Mouse (Mus musculus) left cerebral cortex, postnatal 14 days (tissue): ENCODE measurements around the gene Shb. TPM values are rescaled to one million over a fixed set of nuclear protein-coding genes. Genes with fewer than 3 reads are reported as not detected.

ENCODE experiments used
- DNase-seq, 2 experiments: peaks; one replicate each; pipeline ENCODE4 v3.0.0; 2021 to 2022; ENCODE audit warnings: low spot score in 2 of 2, mixed read lengths in 1 of 2
- intact Hi-C: fragments of 180-260 bp; cut with DNase I; formaldehyde crosslinking; loops from one replicate; pipeline ENCODE4 v1.15.1; 2025
- total RNA-seq, 2 experiments: library from RNA; stranded (reverse); gene quantifications; 2 replicates each; pipeline ENCODE4 v1.2.3; 2021

Shb gene
- total RNA-seq, 2 experiments from 2014 or later, result 12.1 to 15.0 TPM

- intact Hi-C loops, result no loop called here
These were observed 41.1 kb downstream of the Shb start for GRCm38 (mm10) chr4:45491119-45491679.

GRCm38 (mm10) chr4:45490036-45490752, 42.1 kb downstream of the Shb start:
- intact Hi-C loops, result no loop called here

More at GRCm38 (mm10) chr4:45491119-45491679, 41.1 kb downstream of the Shb start:
- DNase-seq, result no peak

GRCm38 (mm10) chr4:45489141-45490035, 42.9 kb downstream of the Shb start:
- intact Hi-C loops, result no loop called here
- peak; percentile 62 to 68 for DNase-seq

More at GRCm38 (mm10) chr4:45490036-45490752, 42.1 kb downstream of the Shb start:
- no peak for DNase-seq

GRCm38 (mm10) chr4:45487681-45488081, 44.6 kb downstream of the Shb start:
- no peak for DNase-seq
- intact Hi-C loops, result no loop called here

GRCm38 (mm10) chr4:45485024-45485423, 47.2 kb downstream of the Shb start:
- no peak for DNase-seq
- intact Hi-C loops, result no loop called here

GRCm38 (mm10) chr4:45483271-45484245, 48.7 kb downstream of the Shb start:
- intact Hi-C loops, result no loop called here
- DNase-seq, result no peak

- intact Hi-C loops, result no loop called here
- no peak for DNase-seq
These were observed 50.0 kb downstream of the Shb start for GRCm38 (mm10) chr4:45482271-45482670.

DNA sequence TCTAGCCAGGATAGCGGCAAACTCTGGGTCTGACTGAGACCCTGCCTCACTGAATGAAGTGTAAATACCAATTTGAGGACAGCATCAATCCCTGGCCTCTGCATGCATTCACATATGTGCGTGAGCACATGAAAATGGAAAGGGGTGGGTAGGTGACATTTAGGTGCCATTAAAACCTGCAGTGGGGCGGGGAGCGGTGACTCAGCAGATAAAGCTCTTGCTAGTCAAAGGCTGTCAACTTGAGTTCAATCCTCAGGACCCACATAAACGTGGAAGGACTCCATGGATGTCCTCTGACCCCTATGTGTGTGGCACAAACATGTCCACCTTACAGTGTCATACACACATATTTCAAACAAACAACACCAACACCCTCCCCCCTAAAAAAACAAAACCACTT, 50.8 kb downstream of the Shb start:
- intact Hi-C loops, result no loop called here
- DNase-seq, result no peak

- DNase-seq, result no peak
- intact Hi-C loops, result no loop called here
These were observed 51.7 kb downstream of the Shb start for GRCm38 (mm10) chr4:45480595-45480994.

GRCm38 (mm10) chr4:45479433-45479832, 52.8 kb downstream of the Shb start:
- no peak for DNase-seq
- intact Hi-C loops, result no loop called here

- DNase-seq, result peak; percentile 57 to 60
- intact Hi-C loops, result no loop called here
These were observed 54.1 kb downstream of the Shb start for GRCm38 (mm10) chr4:45478178-45478577.

DNA sequence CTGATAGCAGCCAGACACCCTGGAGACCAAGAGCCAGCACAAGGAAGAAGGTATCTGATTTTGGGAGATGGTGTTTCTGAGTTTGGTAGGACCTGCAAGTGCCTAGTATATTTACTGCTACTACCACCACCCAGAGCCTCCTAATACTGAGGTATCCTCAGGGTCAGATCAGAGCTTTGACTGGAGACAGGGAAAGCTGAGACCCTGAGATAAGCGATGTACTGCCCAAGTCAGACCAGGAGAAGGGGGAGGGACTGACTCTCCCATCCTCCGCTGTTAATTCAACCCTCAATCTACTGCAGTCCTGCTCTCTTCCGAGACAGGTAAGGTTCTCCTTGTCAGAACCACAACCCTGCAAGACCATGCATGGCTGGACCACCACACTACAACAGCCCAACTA, 55.2 kb downstream of the Shb start:
- intact Hi-C loops, result no loop called here
- no peak for DNase-seq

DNA sequence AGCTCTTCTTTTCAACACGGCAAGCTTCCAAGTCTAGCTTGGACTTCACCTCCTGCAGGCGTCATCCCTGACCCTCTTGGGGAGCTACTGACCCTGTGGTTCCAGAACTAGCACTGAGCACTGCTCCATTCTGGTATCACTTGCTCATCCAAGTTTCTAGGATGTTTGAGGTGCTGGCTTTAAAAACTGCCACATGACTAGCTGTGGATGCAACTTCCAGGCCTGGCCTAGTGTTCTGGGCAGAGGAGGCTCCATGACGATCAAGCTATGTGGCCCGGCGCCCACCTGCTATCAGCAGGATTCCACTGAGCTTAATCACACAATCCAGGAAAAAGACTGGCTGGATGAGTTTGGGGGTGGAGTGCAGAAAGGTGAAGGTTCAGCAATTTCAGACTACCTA, 57.4 kb downstream of the Shb start:
- no peak for DNase-seq
- intact Hi-C loops, result no loop called here

- intact Hi-C loops, result no loop called here
- DNase-seq, result no peak
These were observed 58.1 kb downstream of the Shb start for GRCm38 (mm10) chr4:45474131-45474530.

DNA sequence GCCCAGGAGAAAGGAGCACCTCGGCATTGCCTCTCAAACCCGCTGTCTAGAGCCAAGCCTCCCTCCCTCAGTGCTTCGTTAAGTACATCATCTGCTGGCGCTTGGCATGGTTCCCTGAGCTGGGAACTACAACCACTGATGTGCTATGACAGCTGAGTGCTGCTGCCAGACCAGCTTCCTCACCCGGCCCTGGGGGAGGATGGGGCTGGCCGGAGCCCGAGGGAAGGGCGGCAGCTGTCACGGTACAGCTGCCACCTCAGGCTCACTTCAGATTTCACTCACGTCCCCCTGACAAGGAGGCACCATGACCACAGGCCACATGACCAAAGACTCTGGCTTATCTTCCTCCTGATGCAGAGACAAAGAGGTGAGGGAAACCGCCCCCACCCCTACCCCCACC, 59.1 kb downstream of the Shb start:
- intact Hi-C loops, result no loop called here
- DNase-seq, result peak; percentile 81 to 85

DNA sequence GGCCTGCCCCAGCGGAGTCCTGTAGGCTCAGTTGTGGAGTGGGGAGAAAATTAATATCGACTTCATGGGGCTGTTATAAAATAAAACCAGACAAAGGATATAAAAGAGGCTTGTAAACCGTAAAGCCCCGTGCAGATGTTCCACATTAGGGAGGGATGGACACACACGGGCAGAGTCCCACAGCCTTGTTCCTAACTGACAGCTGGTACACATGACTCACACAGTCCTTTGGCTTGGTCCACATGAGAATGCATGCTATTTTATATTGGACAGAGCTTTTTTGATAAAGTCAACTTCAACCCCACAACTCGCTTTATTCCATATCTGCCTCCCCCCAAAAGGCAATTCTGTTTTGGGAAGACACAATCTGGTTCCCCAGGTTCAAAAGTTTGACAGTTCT, 59.6 kb downstream of the Shb start:
- no peak for DNase-seq
- intact Hi-C loops, result no loop called here

DNA sequence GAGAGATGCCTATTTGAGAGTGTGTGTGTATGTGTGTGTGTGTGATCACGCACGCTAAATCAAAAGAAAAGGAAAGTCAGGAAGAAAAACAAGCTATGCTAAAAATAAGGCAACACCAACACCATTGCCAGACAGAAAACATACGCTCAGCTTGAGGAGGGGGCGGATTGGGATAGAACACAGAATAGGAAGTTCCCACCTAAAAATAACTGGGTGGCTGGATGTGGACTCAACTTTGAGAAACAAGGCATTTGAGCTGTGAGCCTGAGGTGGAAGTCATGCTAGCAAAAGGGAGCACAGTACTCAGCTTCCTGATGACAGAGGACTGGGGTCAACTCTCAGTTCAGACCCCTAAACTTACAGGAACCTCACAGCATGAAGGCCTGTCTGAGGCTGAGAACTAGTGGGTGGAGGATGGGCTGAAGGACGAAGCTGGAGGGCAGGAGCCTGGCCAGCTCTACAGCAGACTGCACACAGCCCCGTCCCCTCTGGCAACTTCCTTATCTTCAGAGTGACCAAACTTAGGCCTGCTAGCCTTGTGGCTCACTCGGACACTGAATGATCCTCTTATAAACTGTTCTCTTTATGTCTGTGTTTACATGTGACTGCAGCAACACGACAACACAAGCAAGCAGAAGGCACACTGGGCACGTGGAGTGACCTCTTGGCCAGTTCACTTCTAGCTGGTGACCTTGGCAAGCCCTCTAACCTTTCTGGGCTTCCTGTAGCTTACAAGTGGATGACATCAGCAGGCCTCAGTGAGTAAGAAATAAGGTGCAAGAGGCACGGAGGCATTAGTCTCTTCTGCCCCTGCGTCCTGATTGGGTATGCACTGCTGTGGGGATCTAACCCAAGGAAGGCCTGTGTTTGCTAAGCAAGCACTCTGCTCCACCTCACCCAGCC, 60.4 kb downstream of the Shb start:
- intact Hi-C loops, result no loop called here
- DNase-seq, result peak; percentile 69 to 73

GRCm38 (mm10) chr4:45469057-45469456, 63.2 kb downstream of the Shb start:
- intact Hi-C loops, result no loop called here
- DNase-seq, result no peak
